In genomic region chr4:27987986-27988423, GRCm38 (mm10) we compare ENCODE assay signal across 13 mouse cellular contexts.
DNase-seq lines count a peak whose midpoint lies in the region; ATAC-seq lines count a peak whose summit lies in the region.
"Had no signal": no experiment of that assay in that cellular context is flagged by ENCODE, and none has a peak within 500 bp of the region (broad histone marks: within the 10 kb centered on the region; RNA-seq: fewer than 3 reads in every experiment).

No protein-coding gene starts in this region.

- no peaks in the 10 kb centered on the region for H3K27me3 ChIP-seq in heart, embryonic 12.5 days (replicated peaks)
- no peaks in the 10 kb centered on the region for H3K27me3 ChIP-seq in embryonic facial prominence, embryonic 10.5 days (replicated peaks; ENCODE audit: low read depth, poor library complexity, severe bottlenecking)
- no peaks in the 10 kb centered on the region for H3K27me3 ChIP-seq in hindbrain, embryonic 16.5 days (replicated peaks; ENCODE audit: control insufficient read depth, insufficient read depth, low read length)
- H3K27me3 ChIP-seq in neural tube, embryonic 13.5 days, result no peaks in the 10 kb centered on the region
- H3K27me3 ChIP-seq: megakaryocyte, embryonic 14.5 days had no signal

- H3K36me3 ChIP-seq in heart, embryonic 12.5 days, result no peaks in the 10 kb centered on the region
- H3K36me3 ChIP-seq in embryonic facial prominence, embryonic 10.5 days (replicated peaks), result no peaks in the 10 kb centered on the region
- H3K36me3 ChIP-seq in hindbrain, embryonic 16.5 days (ENCODE audit: control insufficient read depth, insufficient read depth, low read length), result no peaks in the 10 kb centered on the region
- H3K36me3 ChIP-seq in neural tube, embryonic 13.5 days, result no peaks in the 10 kb centered on the region

- no peak for DNase-seq in heart, adult 18-20 months
- DNase-seq in embryonic facial prominence, embryonic 10.5 days (ENCODE audit: low spot score), result peak; percentile 41
- no peak for DNase-seq in cerebellum, adult 11 months
- no peak for DNase-seq in right cerebral cortex, adult 18-20 months
- no peak for DNase-seq in cerebellum, adult 18-20 months
- DNase-seq: kidney, postnatal 14 days; lung, embryonic 14.5 days; thymus, adult 2 months had no signal

- H3K4me2 ChIP-seq in heart, embryonic 12.5 days, result peak overlapping the region; percentile 17; the same call in 1 of the 2 replicates
- peak overlapping the region; percentile 12; the same call in 1 of the 2 replicates for H3K4me2 ChIP-seq in hindbrain, embryonic 16.5 days (ENCODE audit: low read length)
- 0 out of 2 replicates have a peak overlapping the region, but pooled peaks have one; percentile 4 for H3K4me2 ChIP-seq in neural tube, embryonic 13.5 days
- H3K4me2 ChIP-seq: lung, embryonic 14.5 days had no signal

- no peak overlapping the region for H3K27ac ChIP-seq in heart, embryonic 12.5 days (ENCODE audit: poor library complexity, severe bottlenecking)
- H3K27ac ChIP-seq in embryonic facial prominence, embryonic 10.5 days (replicated peaks), result no peak overlapping the region
- H3K27ac ChIP-seq in hindbrain, embryonic 16.5 days (ENCODE audit: low read depth, low read length), result no peak overlapping the region
- H3K27ac ChIP-seq in neural tube, embryonic 13.5 days (replicated peaks), result no peak overlapping the region

- H3K4me3 ChIP-seq in heart, embryonic 12.5 days, result no peak overlapping the region
- no peak overlapping the region for H3K4me3 ChIP-seq in embryonic facial prominence, embryonic 10.5 days
- no peak overlapping the region for H3K4me3 ChIP-seq in hindbrain, embryonic 16.5 days (ENCODE audit: low read length)
- no peak overlapping the region for H3K4me3 ChIP-seq in neural tube, embryonic 13.5 days
- H3K4me3 ChIP-seq: megakaryocyte, embryonic 14.5 days had no signal

- WGBS in heart, embryonic 12.5 days, result 50% methylated on average over 4 of the region's 4 CpGs
- 30% methylated on average over 4 of the region's 4 CpGs for WGBS in embryonic facial prominence, embryonic 10.5 days
- 19% methylated on average over 4 of the region's 4 CpGs for WGBS in hindbrain, embryonic 16.5 days
- 16% methylated on average over 4 of the region's 4 CpGs for WGBS in neural tube, embryonic 13.5 days

- H3K9me3 ChIP-seq in heart, embryonic 12.5 days (replicated peaks), result no peaks in the 10 kb centered on the region
- H3K9me3 ChIP-seq in embryonic facial prominence, embryonic 10.5 days, result no peaks in the 10 kb centered on the region
- no peaks in the 10 kb centered on the region for H3K9me3 ChIP-seq in hindbrain, embryonic 16.5 days (ENCODE audit: control insufficient read depth, low read length)
- H3K9me3 ChIP-seq in neural tube, embryonic 13.5 days, result no peaks in the 10 kb centered on the region
- H3K9me3 ChIP-seq: megakaryocyte, embryonic 14.5 days had no signal

- no peak for ATAC-seq in heart, embryonic 12.5 days (ENCODE audit: insufficient number of reproducible peaks, low FRiP score)
- 0 out of 2 replicates have a peak, but pooled peaks have one; percentile 60 for ATAC-seq in hindbrain, embryonic 16.5 days
- no peak for ATAC-seq in neural tube, embryonic 13.5 days (ENCODE audit: low read depth)
- ATAC-seq: inflammation-experienced regulatory T-cells, adult 6 months had no signal

- no peak overlapping the region for H3K9ac ChIP-seq in heart, embryonic 12.5 days
- no peak overlapping the region for H3K9ac ChIP-seq in hindbrain, embryonic 16.5 days (ENCODE audit: low read depth, low read length)
- H3K9ac ChIP-seq in neural tube, embryonic 13.5 days, result no peak overlapping the region
- H3K9ac ChIP-seq: lung, embryonic 14.5 days had no signal

- H3K4me1 ChIP-seq in heart, embryonic 12.5 days (replicated peaks), result no peaks in the 10 kb centered on the region
- no peaks in the 10 kb centered on the region for H3K4me1 ChIP-seq in embryonic facial prominence, embryonic 10.5 days
- H3K4me1 ChIP-seq in hindbrain, embryonic 16.5 days (ENCODE audit: control insufficient read depth, insufficient read depth, low read depth, low read length), result peaks cover 4% of the 10 kb centered on the region; the same call in 1 of the 2 replicates
- peaks cover 11% of the 10 kb centered on the region for H3K4me1 ChIP-seq in neural tube, embryonic 13.5 days (replicated peaks)
- H3K4me1 ChIP-seq: megakaryocyte, embryonic 14.5 days had no signal
